Mouse (Mus musculus) cerebellum, adult 11-12 months (tissue): ENCODE results near the gene Rwdd3.
A peak's percentile ranks its signal among the peaks of the same experiment; 100 is the strongest.

Source experiments
- DNase-seq: peaks from one replicate; pipeline ENCODE4 v3.0.0; 2022

The Rwdd3 gene

GRCm38 (mm10) chr3:121158901-121159351 is 12.6 kb downstream of the Rwdd3 start:
- peak; percentile 53 for DNase-seq

- no peak for DNase-seq
Observed at GRCm38 (mm10) chr3:121157546-121158330, 13.8 kb downstream of the Rwdd3 start.

- no peak for DNase-seq
Observed at GRCm38 (mm10) chr3:121156451-121157186, 14.9 kb downstream of the Rwdd3 start.

- DNase-seq: no peak
Observed at GRCm38 (mm10) chr3:121156043-121156442, 15.5 kb downstream of the Rwdd3 start.

- DNase-seq: no peak
Observed at GRCm38 (mm10) chr3:121133937-121134336, 37.6 kb downstream of the Rwdd3 start.

- no peak for DNase-seq
Observed at GRCm38 (mm10) chr3:121133039-121133438, 38.5 kb downstream of the Rwdd3 start.

- no peak for DNase-seq
Observed at GRCm38 (mm10) chr3:121127171-121127570, 44.3 kb downstream of the Rwdd3 start.

- no peak for DNase-seq
Observed at GRCm38 (mm10) chr3:121126476-121126875, 45.0 kb downstream of the Rwdd3 start.

- DNase-seq: no peak
Observed at GRCm38 (mm10) chr3:121121072-121121471, 50.4 kb downstream of the Rwdd3 start.

GRCm38 (mm10) chr3:121116590-121116989 is 54.9 kb downstream of the Rwdd3 start:
- no peak for DNase-seq

- no peak for DNase-seq
Observed at GRCm38 (mm10) chr3:121116067-121116466, 55.4 kb downstream of the Rwdd3 start.

GRCm38 (mm10) chr3:121111068-121111467 is 60.4 kb downstream of the Rwdd3 start:
- no peak for DNase-seq

- DNase-seq: no peak
Observed at GRCm38 (mm10) chr3:121110430-121110829, 61.1 kb downstream of the Rwdd3 start.

GRCm38 (mm10) chr3:121107481-121107880 is 64.0 kb downstream of the Rwdd3 start:
- DNase-seq: no peak

- no peak for DNase-seq
Observed at GRCm38 (mm10) chr3:121105408-121105708, 66.1 kb downstream of the Rwdd3 start.
